Mouse (Mus musculus) T-helper 1 cell (primary cell): ENCODE data around the gene Anapc2.

Source experiments
- in situ Hi-C: fragments of 300-600 bp; cut with MboI, MseI; formaldehyde crosslinking; loops from one replicate; pipeline ENCODE4 v1.15.1; 2025; ENCODE audit warnings: high pct_unique_total_duplicates

The Anapc2 gene

GRCm38 (mm10) chr2:25267241-25267640 lies 5.0 kb upstream of the Anapc2 start:
- in situ Hi-C loops: no loop called here

DNA sequence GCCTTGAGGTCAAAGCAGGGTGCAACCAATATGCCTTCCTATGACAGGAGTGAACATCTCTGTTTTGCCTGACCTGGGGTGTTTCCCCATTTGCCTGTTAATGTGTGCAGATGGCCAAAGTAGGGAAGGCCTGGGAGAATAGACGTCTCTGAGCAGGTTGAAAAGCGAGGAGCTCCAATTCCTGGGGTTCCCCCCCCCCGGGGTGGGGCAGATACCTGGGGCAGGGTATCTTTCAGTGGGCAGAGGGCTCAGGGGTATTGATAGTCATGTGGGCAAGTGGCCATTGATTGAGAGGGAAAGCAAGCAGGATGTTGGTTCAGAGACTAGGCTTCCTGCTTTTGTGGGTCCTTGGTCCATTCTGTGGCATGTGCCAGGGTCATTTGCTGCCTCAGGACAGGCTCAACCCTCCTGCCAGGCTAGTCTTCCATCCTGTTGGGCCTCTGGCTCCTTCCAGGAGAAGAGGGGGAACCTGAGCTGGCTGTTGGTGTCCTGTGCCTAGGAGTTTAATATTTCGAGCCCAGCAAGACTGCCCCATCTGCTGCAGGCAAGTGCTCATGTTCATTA lies 4.5 kb upstream of the Anapc2 start:
- in situ Hi-C loops: no loop called here

DNA sequence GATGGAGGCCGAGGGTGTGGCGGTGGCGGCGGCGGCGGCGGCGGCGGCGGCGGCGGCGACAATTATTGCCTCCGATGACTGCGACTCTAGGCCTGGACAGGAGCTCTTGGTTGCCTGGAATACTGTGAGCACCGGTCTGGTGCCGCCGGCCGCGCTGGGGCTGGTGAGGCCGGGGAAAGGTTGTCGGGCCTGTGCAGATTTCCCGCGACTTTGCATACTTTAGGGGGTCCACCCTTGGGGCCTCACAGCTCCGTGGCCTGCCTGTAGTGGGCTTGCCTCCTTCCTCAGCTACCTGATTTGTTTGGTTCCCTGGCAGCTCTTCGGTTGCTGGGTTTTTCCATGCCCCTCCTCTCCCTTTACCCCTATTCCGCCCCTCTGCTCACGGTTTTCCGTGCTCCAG lies 237 bp downstream of the Anapc2 start:
- in situ Hi-C loops: loop anchor here (5.0 kb wide), 1 partner anchor 45 kb away; the partner anchor contains the start of gene Grin1

- in situ Hi-C loops: loop anchor here (5.0 kb wide), 1 partner anchor 44 kb away; the partner anchor contains the start of gene Grin1
These were observed 732 bp downstream of the Anapc2 start for GRCm38 (mm10) chr2:25273010-25273409.

DNA sequence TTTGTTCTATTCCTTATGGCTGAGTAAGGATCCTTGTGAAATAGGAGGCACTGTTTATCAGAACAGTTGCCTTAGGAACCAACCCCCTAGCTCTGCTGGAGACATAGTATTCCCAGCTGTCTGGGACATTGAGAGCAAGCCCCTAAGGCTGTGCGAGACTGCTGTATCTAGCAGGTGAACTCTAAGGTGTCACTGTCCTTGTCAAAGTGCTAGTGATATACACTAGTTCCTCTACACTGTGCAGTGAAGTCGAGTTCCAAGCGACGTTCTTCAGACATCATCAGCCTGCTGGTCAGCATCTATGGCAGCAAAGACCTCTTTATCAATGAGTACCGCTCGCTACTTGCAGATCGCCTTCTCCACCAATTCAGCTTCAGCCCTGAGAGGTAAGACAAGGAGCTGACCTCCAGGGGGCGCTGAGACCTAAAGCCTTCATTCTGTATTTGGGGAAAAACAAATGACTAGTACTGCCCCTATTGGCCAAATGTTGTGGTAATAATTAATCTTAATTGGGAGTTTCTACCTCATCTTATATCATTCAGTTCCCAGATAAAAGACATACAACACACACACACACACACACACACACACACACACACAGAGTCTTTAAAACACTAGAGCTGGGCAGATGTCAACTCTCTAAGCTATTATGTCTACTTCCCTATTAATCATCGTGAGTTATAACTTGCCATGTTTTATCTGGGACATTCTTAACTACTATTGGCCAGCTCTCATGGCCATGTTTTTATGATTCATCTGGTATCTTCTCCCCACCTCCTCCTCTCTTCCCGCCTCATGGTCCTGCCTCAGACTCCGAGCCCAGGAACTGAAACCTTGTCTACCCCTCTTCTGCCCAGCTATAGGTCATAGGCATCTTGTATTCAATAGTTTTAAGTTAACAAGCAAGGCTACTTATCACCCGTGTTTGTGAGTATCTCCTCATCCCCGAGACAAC lies 6.9 kb downstream of the Anapc2 start:
- in situ Hi-C loops: no loop called here

DNA sequence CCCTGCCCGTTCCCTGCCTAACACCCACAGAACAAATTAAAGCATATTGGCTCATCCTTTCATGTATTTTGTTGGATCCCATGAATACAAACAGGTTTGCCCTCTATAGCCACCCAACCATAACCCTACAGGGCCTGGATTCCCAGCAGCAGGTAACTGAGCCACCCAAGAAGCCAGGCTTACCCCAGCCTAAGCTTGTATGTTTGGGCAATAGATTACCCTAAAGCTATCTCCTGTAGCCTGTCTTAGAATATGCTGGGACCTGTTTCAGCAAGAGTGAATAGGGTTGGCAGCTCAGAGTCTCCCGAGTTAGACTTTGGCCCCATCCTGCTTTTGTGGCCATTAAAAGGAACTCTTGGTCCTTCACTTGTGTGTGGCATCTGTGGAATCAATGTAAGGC lies 13.3 kb downstream of the Anapc2 start:
- in situ Hi-C loops: no loop called here

GRCm38 (mm10) chr2:25286314-25286713 lies 14.0 kb downstream of the Anapc2 start:
- in situ Hi-C loops: no loop called here

DNA sequence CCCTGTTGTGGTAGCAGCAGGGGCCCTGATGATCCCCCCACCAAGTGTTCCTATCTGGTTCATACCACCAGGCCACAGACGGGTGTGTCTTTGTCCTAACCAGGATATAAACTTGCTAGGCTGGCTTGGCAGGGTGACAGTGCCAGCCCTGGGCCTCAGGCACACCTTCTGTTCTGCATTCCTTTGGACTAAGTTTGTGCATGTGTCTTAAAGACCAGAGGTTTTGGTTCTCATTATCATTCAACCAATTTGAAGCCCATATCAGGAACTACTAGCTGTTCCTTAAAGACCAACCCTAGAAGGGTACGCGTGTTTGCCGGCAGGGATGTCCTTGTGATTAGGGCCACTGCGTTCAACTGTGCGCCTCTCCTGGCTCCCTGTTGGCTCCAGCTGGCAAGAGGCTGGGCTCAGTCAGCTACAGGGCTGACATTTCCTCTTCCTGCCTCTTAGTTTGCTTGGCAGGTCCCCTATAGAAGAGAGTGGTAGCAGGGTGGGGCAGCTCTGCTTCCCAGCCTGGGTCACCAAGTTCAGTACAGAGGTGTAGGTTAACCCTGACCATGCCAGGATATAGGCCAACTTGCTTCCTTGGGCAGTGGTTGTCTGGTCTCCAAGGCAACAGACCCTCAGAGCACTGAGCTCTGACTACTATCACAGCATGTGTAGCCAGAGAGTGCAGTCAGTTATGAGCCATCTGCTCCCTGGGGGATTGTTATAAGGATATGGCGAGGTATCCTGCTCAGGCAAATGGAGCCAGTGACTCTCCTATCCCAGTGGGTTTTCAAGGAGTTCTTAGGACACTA lies 14.8 kb downstream of the Anapc2 start:
- in situ Hi-C loops: no loop called here

DNA sequence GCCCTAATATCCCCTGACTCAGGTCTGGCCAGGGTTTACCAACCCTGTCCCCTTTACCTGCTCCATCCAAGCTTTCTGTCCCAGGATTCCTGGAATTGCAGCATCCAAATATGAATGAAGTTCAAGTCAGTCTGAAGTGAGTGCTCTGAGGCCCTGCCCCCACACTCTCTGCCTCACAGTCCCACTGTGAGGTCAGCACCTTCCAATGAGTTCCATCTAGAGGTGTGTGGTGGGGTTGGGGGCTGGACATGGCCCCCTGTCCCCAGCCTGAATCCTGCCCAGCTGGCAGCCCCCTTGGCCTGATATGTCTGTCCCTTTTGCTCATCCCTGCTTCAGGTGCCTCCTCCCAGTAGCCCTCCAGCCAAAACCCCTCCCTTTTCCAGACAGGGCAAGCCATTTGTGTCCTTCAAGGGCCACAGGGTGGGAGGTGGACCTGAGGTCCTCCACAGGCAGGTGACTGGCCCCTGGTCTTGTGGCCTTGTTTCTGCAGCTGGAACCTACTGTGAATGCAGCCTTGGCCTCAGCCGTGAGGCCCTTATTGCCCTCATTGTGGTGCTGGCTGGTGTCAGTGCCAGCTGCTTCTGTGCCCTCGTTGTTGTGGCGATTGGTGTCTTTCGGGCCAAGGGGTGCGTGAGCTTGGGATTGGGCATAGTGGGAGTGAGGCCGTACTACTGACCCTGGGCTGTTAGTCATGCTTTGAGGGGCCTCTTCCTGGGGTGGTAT lies 15.8 kb downstream of the Anapc2 start, which contains the start of gene Tmem210:
Tmem210 (plus strand) TSS at position 219 of the 723 bp plus-strand sequence.
- in situ Hi-C loops: no loop called here

- in situ Hi-C loops: no loop called here
These were observed 16.6 kb downstream of the Anapc2 start for GRCm38 (mm10) chr2:25288734-25289345.

- in situ Hi-C loops: no loop called here
These were observed 17.4 kb downstream of the Anapc2 start, which contains the start of gene Lrrc26 for GRCm38 (mm10) chr2:25289651-25290050. TSS of gene Lrrc26 (plus strand) at chr2:25289915.

GRCm38 (mm10) chr2:25290101-25290815 lies 18.0 kb downstream of the Anapc2 start:
- in situ Hi-C loops: no loop called here

- in situ Hi-C loops: no loop called here
These were observed 18.5 kb downstream of the Anapc2 start for GRCm38 (mm10) chr2:25290816-25291130.

DNA sequence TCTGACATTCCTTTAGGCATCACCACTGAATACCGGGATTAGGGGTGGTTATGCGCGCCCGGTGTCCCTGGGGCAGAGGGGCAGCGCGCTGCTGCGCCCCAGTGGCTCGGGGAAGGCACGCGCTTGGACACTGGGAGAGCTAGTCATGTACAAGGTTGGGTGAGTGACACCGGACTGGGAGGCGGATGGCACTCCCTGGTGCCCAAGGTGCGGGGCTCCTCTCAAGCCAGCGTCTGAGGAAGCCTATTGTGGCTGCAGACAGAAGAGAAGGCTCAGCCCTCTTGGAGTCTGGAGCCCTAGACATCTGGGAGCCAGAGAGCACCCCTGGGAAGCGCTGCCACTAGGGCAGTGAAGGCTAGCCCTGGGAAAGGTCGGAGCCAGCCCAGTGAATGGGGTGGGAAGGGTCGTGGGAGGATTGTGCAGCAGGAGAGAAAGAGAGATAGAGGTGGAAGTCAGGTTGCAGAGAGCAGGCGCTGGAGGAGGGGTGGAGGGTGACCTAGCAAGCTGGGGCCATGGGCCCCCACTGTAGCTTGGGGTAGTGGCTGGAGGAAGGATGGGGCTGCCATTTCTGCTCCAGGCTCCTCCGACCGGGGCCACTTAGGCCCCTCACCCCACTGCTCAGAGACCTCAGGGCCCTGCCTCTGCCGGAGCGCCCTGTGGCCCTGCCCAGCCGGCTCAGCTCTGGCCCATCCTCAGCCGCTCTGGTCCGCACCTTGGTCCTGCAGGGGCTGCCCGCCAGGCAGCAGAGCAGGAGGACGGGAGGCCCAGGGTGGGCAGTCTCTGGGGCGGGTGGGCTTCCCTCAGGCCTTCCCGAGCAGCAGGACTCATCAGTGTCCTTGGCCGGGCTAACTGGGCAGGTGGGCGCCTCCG lies 19.1 kb downstream of the Anapc2 start:
- in situ Hi-C loops: no loop called here

DNA sequence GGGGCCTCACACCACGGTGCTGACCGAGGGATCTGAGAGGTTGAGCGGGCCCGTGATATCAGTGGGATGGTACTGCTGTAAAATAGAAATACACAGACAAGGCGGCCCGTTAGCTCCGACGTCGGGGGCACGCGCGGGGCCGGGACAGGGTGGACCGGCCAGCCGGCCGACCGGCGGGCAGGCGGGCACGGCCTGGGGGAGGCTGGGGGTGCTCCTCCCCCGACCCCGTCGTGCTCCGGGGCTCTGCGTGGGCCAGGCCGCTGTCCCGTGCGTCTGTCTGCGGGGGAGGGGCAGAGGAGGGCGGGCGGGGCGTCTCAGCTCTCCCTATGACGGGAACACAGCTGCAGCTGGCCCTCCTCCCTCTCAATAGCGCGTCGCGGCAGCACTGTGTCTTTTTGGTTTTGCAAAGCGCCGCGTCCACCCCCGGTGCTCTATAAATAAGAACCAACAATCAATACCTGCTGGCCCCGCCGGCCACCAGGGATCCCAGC lies 19.8 kb downstream of the Anapc2 start:
- in situ Hi-C loops: no loop called here

DNA sequence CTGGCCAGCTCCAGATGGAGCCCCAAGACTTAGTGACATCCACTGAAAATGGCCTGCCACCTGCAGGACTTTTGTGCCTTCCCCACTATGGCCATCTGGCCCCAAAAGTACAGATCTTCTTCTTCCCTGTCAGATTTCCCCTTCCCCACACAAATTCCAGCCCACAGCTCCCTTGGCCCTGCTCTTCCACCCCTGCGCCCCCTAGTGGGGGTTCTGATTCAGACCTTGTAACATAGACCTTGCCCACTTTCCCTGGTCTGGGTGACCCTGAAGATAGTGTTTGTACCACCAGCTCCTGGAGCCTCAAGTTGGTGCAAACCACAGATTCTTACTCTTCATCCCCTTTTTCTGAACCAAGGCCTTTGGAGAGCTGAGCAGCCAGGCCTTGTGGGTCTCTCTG lies 20.6 kb downstream of the Anapc2 start:
- in situ Hi-C loops: no loop called here

- in situ Hi-C loops: no loop called here
These were observed 21.4 kb downstream of the Anapc2 start for GRCm38 (mm10) chr2:25293706-25294105.

DNA sequence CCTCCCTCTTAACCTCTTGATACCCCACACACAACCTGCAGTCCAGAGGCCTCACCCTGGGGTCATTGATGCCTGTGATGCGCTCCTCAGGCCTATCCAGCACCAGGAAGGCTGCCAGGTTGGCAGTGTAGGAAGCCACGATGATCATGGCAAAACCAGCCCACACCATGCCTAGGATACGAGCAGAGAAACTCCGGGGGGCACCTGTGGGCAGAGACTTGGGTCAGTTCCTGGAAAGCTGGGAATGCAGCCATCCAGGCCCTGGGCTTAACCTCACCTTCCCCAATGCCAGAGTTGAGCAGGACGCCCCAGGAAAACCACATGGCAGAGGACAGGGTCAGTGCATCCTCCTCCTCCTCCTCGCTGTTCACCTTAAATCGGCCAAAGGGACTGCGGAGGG lies 24.8 kb downstream of the Anapc2 start:
- in situ Hi-C loops: no loop called here

- in situ Hi-C loops: no loop called here
These were observed 25.8 kb downstream of the Anapc2 start for GRCm38 (mm10) chr2:25298046-25298445.
